Mouse (Mus musculus) G1E (cell line): Measurements from ENCODE around the gene Drc7. TPM values are rescaled to one million over a fixed set of nuclear protein-coding genes. Genes with fewer than 3 reads are reported as not detected.
A peak's percentile ranks its signal among the peaks of the same experiment; 100 is the strongest.

Experiments used
- ATAC-seq: 2 replicates; pipeline ENCODE4 v1.8.0; 2016; ENCODE audit warnings: mild to moderate bottlenecking; ENCODE audit not compliant: insufficient number of reproducible peaks, poor library complexity, low FRiP score, severe bottlenecking; ENCODE audit errors: extremely low read depth
- DNase-seq: peaks from one replicate; pipeline ENCODE4 v3.0.0; 2012; ENCODE audit warnings: low spot score
- H3K27me3 ChIP-seq: 2 replicates; pipeline ENCODE4 v1.6.1; 2012; ENCODE audit warnings: mild to moderate bottlenecking, low read length, inconsistent platforms; ENCODE audit not compliant: insufficient read depth
- H3K36me3 ChIP-seq: replicated peaks from 2 replicates; pipeline ENCODE3; 2012; ENCODE audit warnings: mild to moderate bottlenecking, inconsistent platforms
- H3K4me1 ChIP-seq: 2 replicates; pipeline ENCODE4 v1.6.1; 2012; ENCODE audit warnings: low read depth, low read length, inconsistent platforms, mixed read lengths; ENCODE audit not compliant: insufficient read depth
- H3K4me3 ChIP-seq: 2 replicates; pipeline ENCODE4 v1.5.1; 2012; ENCODE audit warnings: low read depth, mild to moderate bottlenecking, inconsistent platforms, low read length, moderate library complexity, mixed read lengths
- H3K9me3 ChIP-seq: replicated peaks from 2 replicates; pipeline ENCODE4 v1.6.1; 2012; ENCODE audit warnings: inconsistent platforms
- CTCF ChIP-seq: IDR thresholded peaks from 2 replicates; pipeline ENCODE4 v1.5.1; 2012; ENCODE audit warnings: low read depth, low read length, inconsistent platforms, mixed read lengths
- GATA1 ChIP-seq: IDR thresholded peaks from 2 replicates; pipeline ENCODE4 v1.6.1; 2012; ENCODE audit warnings: borderline replicate concordance, low read length, inconsistent platforms, mixed read lengths
- GATA2 ChIP-seq: IDR thresholded peaks from 2 replicates; pipeline ENCODE4 v1.6.1; 2012; ENCODE audit warnings: low read depth, low read length, inconsistent platforms, borderline replicate concordance
- POLR2AphosphoS5 ChIP-seq: IDR thresholded peaks from 2 replicates; pipeline ENCODE4 v1.6.1; 2012; ENCODE audit warnings: low read depth, low read length, inconsistent platforms; ENCODE audit not compliant: insufficient replicate concordance
- TAL1 ChIP-seq: conservative IDR thresholded peaks from 2 replicates; pipeline ENCODE4 v1.6.1; 2012; ENCODE audit warnings: low read depth, low read length, inconsistent platforms, mixed read lengths
- polyA plus RNA-seq: library from polyadenylated mRNA; stranded (reverse); fragments of >175 nt; gene quantifications from 2 replicates; pipeline ENCODE4 v1.2.3, GENCODE M21; 2012
- total RNA-seq, 2 experiments: library from RNA; stranded (forward) in 1 of 2; stranded (reverse) in 1 of 2; fragments of 200-1000 nt in 1 of 2; fragments of >200 nt in 1 of 2; fragmentation: Nextera tagmentation in 1 of 2; gene quantifications; 2 replicates each; pipeline ENCODE4 v1.2.3; 2014 to 2017

The Drc7 gene
- total and polyA plus RNA-seq, 3 experiments, result 0.05 TPM; not detected in 2

DNA sequence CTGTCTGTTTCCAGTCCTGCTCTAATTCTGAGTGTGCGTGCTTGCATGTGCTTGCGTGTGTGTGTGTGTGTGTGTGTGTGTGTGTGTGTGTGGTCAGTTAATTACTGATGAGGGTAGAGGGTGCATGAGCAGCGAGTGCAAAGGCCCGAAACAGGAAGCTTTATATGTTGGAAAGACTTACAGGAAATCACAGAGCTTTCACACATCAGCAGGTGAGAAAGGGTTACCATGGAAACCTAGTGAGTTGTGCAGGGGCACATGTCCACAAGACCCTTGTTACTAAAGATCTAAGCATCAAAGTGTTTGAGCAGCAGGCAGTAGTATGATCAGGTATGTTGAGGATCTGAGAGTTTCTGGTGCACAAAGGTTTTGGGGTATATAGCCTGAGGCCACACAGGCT, 29.4 kb downstream of the Drc7 start:
- DNase-seq (no peak), ATAC-seq (no peak)
- Histone ChIP-seq H3K4me3 (no peak overlapping the region), H3K36me3 (peaks cover 63% of the 10 kb centered on the region), H3K27me3 (no peaks in the 10 kb centered on the region), H3K4me1 (peaks cover 45% of the 10 kb centered on the region), H3K9me3 (no peaks in the 10 kb centered on the region)
- no peak for TF ChIP-seq POLR2AphosphoS5

DNA sequence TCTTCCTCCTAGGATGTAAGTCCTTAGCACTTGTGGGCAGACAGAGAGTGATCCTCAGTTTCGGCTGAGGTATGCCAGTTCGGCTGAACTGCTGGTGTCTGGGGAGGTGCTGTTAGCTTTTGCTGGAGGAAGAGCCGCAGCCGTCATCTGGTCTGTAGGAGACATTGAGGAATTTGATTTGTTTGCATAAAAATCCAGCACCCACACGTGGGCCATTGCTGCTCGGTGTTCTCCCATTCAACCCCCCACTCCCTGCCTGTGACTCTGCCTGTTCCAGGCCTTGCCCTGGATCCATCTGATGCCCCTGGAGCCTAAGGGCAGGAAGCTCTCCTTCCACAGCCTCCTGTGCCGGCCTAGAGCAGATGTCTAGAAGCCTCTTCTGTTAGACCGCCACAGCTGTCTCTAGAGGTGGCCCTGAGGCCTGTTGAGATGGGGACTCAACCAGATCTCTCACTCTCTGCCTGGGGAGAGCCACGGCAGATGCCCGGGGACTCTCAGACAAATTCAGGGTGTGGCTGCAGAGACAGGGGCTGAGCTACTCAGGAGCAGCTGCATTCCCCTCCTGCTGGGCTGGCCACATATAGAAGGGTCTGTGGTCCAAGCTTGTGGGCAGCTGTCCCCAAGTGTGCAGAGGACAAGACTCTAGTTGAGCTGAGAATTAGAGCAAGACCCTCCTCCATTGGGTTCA, 30.0 kb downstream of the Drc7 start:
- Histone ChIP-seq H3K4me1 (peaks cover 39% of the 10 kb centered on the region), H3K9me3 (no peaks in the 10 kb centered on the region), H3K27me3 (no peaks in the 10 kb centered on the region), H3K4me3 (no peak overlapping the region), H3K36me3 (peaks cover 69% of the 10 kb centered on the region)
- no peak for DNase-seq
- ATAC-seq, result no peak
- no peak for TF ChIP-seq POLR2AphosphoS5
- no peak for TF ChIP-seq TAL1
- no peak for TF ChIP-seq GATA1
- TF ChIP-seq GATA2, result no peak
- TF ChIP-seq CTCF, result no peak

DNA sequence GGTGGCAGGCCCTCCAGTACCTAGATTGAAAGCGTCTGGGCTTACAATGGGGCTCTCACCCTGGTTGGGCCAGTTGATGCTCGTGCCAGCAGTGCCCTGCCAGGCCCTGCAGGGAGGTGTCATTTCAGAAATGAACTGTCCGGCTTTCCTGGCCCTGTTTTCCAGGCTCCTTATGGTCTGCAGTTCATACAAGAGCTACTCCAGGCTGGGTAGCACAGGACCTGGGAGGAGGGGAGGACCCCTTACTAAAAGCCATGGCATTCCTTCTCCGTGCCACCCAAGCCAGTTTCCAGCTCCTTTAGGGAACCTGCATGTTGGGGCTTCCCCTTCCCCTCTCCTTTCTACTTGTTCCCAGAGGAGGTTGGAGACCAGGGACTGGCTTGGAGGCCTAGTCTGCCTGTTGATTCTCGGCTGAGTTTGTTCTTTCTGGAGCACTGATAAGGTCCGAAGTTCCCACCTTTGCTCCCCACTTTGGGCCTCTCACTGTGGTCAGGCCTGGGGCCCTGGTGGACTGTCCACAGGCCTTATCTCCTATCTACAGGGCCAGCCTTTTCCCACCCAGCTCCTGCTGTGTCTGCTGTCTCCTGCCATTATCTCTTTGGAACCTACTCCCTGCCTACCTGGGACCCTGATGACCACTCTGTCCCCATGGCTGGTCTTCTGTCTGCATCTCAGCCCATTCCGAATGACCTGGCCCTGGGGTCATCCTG, 30.7 kb downstream of the Drc7 start:
- no peak overlapping the region for H3K4me3 ChIP-seq
- DNase-seq (no peak), ATAC-seq (no peak)
- H3K9me3 ChIP-seq, result no peaks in the 10 kb centered on the region
- peaks cover 34% of the 10 kb centered on the region for H3K4me1 ChIP-seq
- H3K36me3 ChIP-seq, result peaks cover 76% of the 10 kb centered on the region
- H3K27me3 ChIP-seq, result no peaks in the 10 kb centered on the region
- TF ChIP-seq TAL1 (no peak), POLR2AphosphoS5 (no peak), CTCF (no peak), GATA2 (no peak), GATA1 (no peak)

DNA sequence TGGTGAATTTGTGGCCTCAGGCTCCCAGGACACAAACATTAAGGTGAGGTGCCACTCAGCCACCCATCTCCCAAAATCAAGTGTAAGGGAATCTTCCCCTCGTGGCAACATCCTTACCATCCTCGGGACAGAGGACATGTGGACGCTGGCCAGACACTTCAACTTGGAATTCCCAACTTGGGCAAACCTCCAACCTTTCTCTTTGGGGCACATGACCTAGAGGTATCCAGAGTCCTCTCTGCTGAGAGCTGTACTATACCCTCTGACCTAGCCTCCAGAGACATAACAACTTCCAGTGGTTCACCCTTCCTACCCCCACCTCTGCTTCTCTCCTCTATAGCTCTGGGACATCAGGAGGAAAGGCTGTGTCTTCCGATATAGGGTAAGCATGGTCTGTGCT, 38.7 kb downstream of the Drc7 start:
- H3K4me3 ChIP-seq, result no peak overlapping the region
- H3K4me1 ChIP-seq, result no peaks in the 10 kb centered on the region; the same call in 1 of the 2 replicates
- no peaks in the 10 kb centered on the region for H3K9me3 ChIP-seq
- H3K36me3 ChIP-seq, result peaks cover 99% of the 10 kb centered on the region
- ATAC-seq, result no peak
- TF ChIP-seq GATA1 (no peak), GATA2 (no peak), POLR2AphosphoS5 (no peak), CTCF (no peak), TAL1 (no peak)
- no peaks in the 10 kb centered on the region for H3K27me3 ChIP-seq
- DNase-seq, result no peak

DNA sequence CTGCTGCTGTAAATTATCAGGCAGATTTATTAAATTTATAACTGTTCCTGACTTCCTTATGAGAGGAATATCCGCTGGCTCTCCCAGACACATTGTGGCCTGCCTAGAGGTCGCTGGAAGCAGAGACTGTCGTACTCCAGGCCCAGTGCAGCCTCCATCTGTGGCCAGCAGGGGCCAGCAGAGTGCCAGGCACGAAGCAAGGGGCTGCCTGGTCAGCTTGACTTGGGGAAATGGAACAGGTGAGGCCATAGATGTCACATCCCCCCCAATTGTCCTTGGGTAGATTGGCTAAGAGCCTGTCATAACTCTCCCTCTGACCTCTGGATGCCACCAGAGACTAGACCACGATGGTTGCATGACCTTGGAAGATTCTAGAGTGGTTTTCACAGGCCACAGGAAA, 44.1 kb downstream of the Drc7 start:
- Histone ChIP-seq H3K27me3 (peaks cover 9% of the 10 kb centered on the region; the same call in 1 of the 2 replicates), H3K36me3 (peaks cover 56% of the 10 kb centered on the region), H3K9me3 (no peaks in the 10 kb centered on the region), H3K4me1 (no peaks in the 10 kb centered on the region; the same call in 1 of the 2 replicates), H3K4me3 (no peak overlapping the region)
- TF ChIP-seq CTCF (peak; percentile 81), POLR2AphosphoS5 (no peak)
- peak; percentile 57 for ATAC-seq
- peak; percentile 66 for DNase-seq

DNA sequence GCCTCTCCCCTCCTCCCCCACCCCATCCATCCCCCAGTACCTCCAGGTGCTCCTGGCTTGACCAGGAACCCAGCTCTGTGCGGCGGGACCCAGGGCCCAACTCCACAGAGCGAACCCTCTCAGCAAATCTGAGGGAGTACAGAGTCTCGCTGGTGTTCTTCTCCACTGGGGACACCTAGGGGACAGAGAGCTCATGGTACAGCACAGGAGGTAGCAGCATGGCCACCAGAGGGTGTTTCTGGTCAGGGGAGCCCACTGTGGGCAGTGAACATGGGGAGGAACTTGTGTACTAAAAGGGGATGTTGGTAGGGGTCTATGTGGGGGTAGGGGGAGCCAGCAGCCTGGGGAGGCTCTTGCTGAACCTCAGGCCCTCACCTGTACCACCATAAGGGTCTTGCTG, 47.1 kb downstream of the Drc7 start:
- peaks cover 26% of the 10 kb centered on the region for H3K36me3 ChIP-seq
- no peak for ATAC-seq
- TF ChIP-seq GATA2 (no peak), GATA1 (no peak), POLR2AphosphoS5 (no peak), TAL1 (no peak)

DNA sequence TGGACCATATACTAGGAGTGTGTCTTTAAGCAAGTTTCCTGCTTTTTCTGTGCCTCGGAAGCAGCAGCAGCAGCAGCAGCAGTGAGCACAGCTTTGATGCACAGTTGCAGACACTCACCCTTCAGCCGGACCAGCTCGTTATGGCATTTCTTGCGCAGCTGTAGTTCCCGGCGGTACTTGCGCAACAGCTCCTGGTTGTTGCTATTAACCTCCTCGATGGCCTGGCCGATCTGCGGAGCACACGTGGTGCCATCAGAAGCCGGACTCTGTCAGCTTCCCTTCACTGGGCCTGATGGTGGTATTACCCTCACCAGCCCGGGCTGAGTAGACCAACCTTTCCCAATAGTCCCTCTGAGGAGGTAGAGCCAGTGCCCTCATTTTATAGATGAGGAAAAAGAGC, 52.4 kb downstream of the Drc7 start:
- no peaks in the 10 kb centered on the region for H3K4me1 ChIP-seq
- no peaks in the 10 kb centered on the region for H3K36me3 ChIP-seq
- TF ChIP-seq GATA2 (no peak), CTCF (no peak), TAL1 (no peak), POLR2AphosphoS5 (no peak), GATA1 (no peak)
- H3K4me3 ChIP-seq, result no peak overlapping the region
- H3K27me3 ChIP-seq, result peaks cover 30% of the 10 kb centered on the region
- ATAC-seq (no peak), DNase-seq (no peak)
- H3K9me3 ChIP-seq, result no peaks in the 10 kb centered on the region

More for the DNA sequence above, 47.1 kb downstream of the Drc7 start:
- Histone ChIP-seq H3K27me3 (peaks cover 15% of the 10 kb centered on the region; the same call in 1 of the 2 replicates), H3K9me3 (no peaks in the 10 kb centered on the region), H3K4me3 (no peak overlapping the region), H3K4me1 (no peaks in the 10 kb centered on the region)
- no peak for DNase-seq
